11 mouse cellular contexts compared by ENCODE assay signal in the genomic region with DNA sequence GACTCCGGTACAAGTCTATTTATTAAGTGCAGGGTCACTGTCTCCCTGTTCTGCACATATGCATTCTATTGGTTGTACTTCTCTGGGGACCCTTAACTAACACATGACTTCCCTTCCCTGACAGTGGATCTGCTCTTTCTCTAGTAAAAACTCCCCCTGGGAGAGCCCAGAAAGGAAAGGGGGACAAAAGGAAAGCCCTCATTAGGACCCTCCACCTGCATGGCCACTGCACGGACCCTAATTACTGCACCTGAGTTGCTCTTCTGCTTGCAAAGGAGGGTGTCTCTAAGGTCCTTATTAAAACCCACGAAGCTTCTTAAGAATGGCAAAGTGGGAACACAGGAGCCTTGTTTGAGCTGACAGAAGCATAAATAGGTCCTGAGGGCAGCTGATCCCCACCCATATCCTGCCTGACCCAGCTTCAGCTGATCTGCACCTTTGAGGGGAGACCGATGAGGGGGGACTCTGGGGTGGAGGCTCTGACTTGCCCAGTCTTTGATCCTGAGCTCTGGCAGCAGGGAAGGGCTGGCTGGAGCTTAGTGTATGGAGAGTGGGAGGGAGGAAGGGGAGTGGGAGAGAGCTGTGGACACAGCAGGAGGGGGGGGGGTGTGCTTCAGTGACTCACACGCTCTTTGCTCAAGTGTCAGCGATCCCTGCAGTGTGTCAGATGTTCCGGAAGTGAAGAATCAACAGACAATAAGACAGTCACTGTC.
A peak's percentile ranks its signal among the peaks of the same experiment; 100 is the strongest.
DNase-seq lines count a peak whose midpoint lies in the region; ATAC-seq and TF ChIP-seq lines count a peak whose summit lies in the region.
"Had no signal": no experiment of that assay in that cellular context is flagged by ENCODE, and none has a peak within 500 bp of the region (broad histone marks: within the 10 kb centered on the region; RNA-seq: fewer than 3 reads in every experiment).

No protein-coding gene starts in this region.

- no peaks in the 10 kb centered on the region for H3K27me3 ChIP-seq in intestine, embryonic 15.5 days (replicated peaks)
- no peaks in the 10 kb centered on the region for H3K27me3 ChIP-seq in intestine, postnatal 0 days (replicated peaks; ENCODE audit: control insufficient read depth, insufficient read depth, low read length)
- no peaks in the 10 kb centered on the region for H3K27me3 ChIP-seq in midbrain, embryonic 10.5 days (ENCODE audit: low read depth, poor library complexity, severe bottlenecking)

- no peak overlapping the region for H3K9ac ChIP-seq in intestine, embryonic 15.5 days
- H3K9ac ChIP-seq in intestine, postnatal 0 days (ENCODE audit: low read depth, low read length) = no peak overlapping the region
- H3K9ac ChIP-seq: liver, postnatal 0 days had no signal

- H3K36me3 ChIP-seq in intestine, embryonic 15.5 days = no peaks in the 10 kb centered on the region
- H3K36me3 ChIP-seq in intestine, postnatal 0 days (ENCODE audit: control insufficient read depth, insufficient read depth) = no peaks in the 10 kb centered on the region
- no peaks in the 10 kb centered on the region for H3K36me3 ChIP-seq in midbrain, embryonic 10.5 days

- 31% methylated on average over 7 of the region's 7 CpGs for WGBS in intestine, embryonic 15.5 days
- 38% methylated on average over 7 of the region's 7 CpGs for WGBS in intestine, postnatal 0 days
- WGBS in midbrain, embryonic 10.5 days = 49% methylated on average over 7 of the region's 7 CpGs

- no peak for TF ChIP-seq CTCF in intestine, postnatal 0 days (IDR thresholded peaks at IDR 0.05; ENCODE audit: low read depth)
- TF ChIP-seq CTCF in brain, embryonic 14.5 days (IDR thresholded peaks at IDR 0.05; ENCODE audit: borderline replicate concordance, extremely low read depth, insufficient read depth, insufficient read length) = no peak

- TF ChIP-seq POLR2A in brain, embryonic 14.5 days (IDR thresholded peaks at IDR 0.05; ENCODE audit: borderline replicate concordance, extremely low read depth, insufficient read depth, insufficient read length, poor library complexity, severe bottlenecking) = no peak

- peak; percentile 31 for DNase-seq in NIH3T3 (ENCODE audit: low read depth)
- peak; percentile 58 for DNase-seq in brain, embryonic 14.5 days (ENCODE audit: low read depth)
- no peak for DNase-seq in midbrain, embryonic 10.5 days (ENCODE audit: low spot score)
- no peak for DNase-seq in yolk sac, embryonic 10.5 days (ENCODE audit: low spot score)
- DNase-seq in gastrocnemius, adult 18-20 months (ENCODE audit: low spot score) = no peak
- DNase-seq in urinary bladder, postnatal 14 days (ENCODE audit: low spot score) = no peak
- DNase-seq: cerebellum, adult 8-10 months; liver, postnatal 0 days; thymus, adult 18-20 months had no signal

- no peak overlapping the region for H3K27ac ChIP-seq in intestine, embryonic 15.5 days
- no peak overlapping the region for H3K27ac ChIP-seq in intestine, postnatal 0 days (ENCODE audit: low read depth, low read length)
- 0 out of 2 replicates have a peak overlapping the region, but pooled peaks have one; percentile 13 for H3K27ac ChIP-seq in midbrain, embryonic 10.5 days (replicated peaks)

- no peak overlapping the region for H3K4me3 ChIP-seq in intestine, embryonic 15.5 days (replicated peaks)
- H3K4me3 ChIP-seq in intestine, postnatal 0 days (ENCODE audit: low read depth, low read length) = no peak overlapping the region
- no peak overlapping the region for H3K4me3 ChIP-seq in midbrain, embryonic 10.5 days

- H3K4me2 ChIP-seq in intestine, embryonic 15.5 days (replicated peaks) = no peak overlapping the region
- H3K4me2 ChIP-seq in intestine, postnatal 0 days (replicated peaks; ENCODE audit: low read depth) = no peak overlapping the region

- peaks cover 4% of the 10 kb centered on the region for H3K4me1 ChIP-seq in intestine, embryonic 15.5 days (replicated peaks)
- no peaks in the 10 kb centered on the region for H3K4me1 ChIP-seq in intestine, postnatal 0 days (replicated peaks; ENCODE audit: control insufficient read depth, insufficient read depth, low read length)
- peaks cover 22% of the 10 kb centered on the region for H3K4me1 ChIP-seq in midbrain, embryonic 10.5 days

- peak; percentile 49 for ATAC-seq in intestine, embryonic 15.5 days
- ATAC-seq in intestine, postnatal 0 days = no peak
- ATAC-seq: liver, postnatal 0 days had no signal

- no peaks in the 10 kb centered on the region for H3K9me3 ChIP-seq in intestine, embryonic 15.5 days
- H3K9me3 ChIP-seq in intestine, postnatal 0 days (ENCODE audit: control insufficient read depth) = no peaks in the 10 kb centered on the region
- no peaks in the 10 kb centered on the region for H3K9me3 ChIP-seq in midbrain, embryonic 10.5 days (replicated peaks)

Comparison
In these comparisons a context has a peak if more than half of its experiments do, and no peak if none do; other contexts are left out.
1. DNase-seq: peak in NIH3T3 (single experiment) and brain, embryonic 14.5 days (single experiment); none in midbrain, embryonic 10.5 days (single experiment), yolk sac, embryonic 10.5 days (single experiment), gastrocnemius, adult 18-20 months (single experiment) and urinary bladder, postnatal 14 days (single experiment).